Mouse (Mus musculus) macrophage (primary cell): ENCODE results near the gene Ctnnb1. TPM values are rescaled to one million over a fixed set of nuclear protein-coding genes. Genes with fewer than 3 reads are reported as not detected.
"Not testable (repeated sequence)": the region's sequence is repeated elsewhere in the genome, so short reads cannot be mapped to it uniquely, and the experiment has no call there.

Experiments used
- H3K27ac ChIP-seq: fragments of 350-480 bp; formaldehyde crosslinking; 2 replicates; pipeline ENCODE4 v1.9.0; 2021
- H3K36me3 ChIP-seq: fragments of 350-480 bp; formaldehyde crosslinking; 2 replicates; pipeline ENCODE4 v1.9.0; 2021; ENCODE audit errors: inconsistent target
- H3K4me3 ChIP-seq: fragments of 350-480 bp; formaldehyde crosslinking; 2 replicates; pipeline ENCODE4 v1.9.0; 2021; ENCODE audit errors: inconsistent target
- H3K79me2 ChIP-seq: fragments of 350-480 bp; formaldehyde crosslinking; 2 replicates; pipeline ENCODE4 v1.9.0; 2021; ENCODE audit errors: inconsistent target
- WGBS: methylation state at CpG from one replicate; pipeline ENCODE4 v1.1.7; 2026; ENCODE audit warnings: inconsistent platforms; ENCODE audit not compliant: missing documents; 5-methylcytosine and 5-hydroxymethylcytosine counted together
- polyA plus RNA-seq: library from polyadenylated mRNA; stranded (reverse); fragments of 250-400 nt; gene quantifications from 3 replicates; pipeline ENCODE4 v1.2.4, GENCODE M21; 2018; ENCODE audit warnings: inconsistent platforms

Gene Ctnnb1
- polyA plus RNA-seq, 1 experiment from 2014 or later: 288 TPM

DNA sequence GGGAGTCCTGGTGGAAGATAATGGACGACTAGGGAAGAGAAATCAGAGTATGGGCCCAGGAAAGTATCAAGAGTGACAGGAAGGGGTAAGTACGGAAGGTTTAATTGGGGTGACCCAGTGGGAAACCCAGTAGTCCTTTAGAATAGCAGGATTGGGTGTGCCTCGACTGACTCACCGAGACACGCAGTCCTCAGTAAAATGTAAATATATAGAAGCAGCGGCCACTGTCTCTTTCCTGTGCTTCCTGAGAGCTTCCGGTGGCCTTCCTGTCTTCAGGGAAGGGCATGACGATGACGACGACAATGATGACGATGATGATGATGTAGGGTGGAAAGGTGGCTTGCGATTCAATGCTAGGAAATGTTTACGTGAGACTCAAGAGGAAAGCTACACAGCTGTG, 15.9 kb upstream of the Ctnnb1 start:
- H3K4me3 ChIP-seq: no peak overlapping the region
- no peak overlapping the region for H3K27ac ChIP-seq
- 65% methylated on average over 13 of the region's 13 CpGs for WGBS

GRCm38 (mm10) chr9:120914429-120914828, 14.6 kb upstream of the Ctnnb1 start:
- WGBS: 86% methylated on average over 4 of the region's 4 CpGs

More for the DNA sequence above, 15.9 kb upstream of the Ctnnb1 start:
- Histone ChIP-seq H3K79me2 (no peaks in the 10 kb centered on the region), H3K36me3 (no peaks in the 10 kb centered on the region)

DNA sequence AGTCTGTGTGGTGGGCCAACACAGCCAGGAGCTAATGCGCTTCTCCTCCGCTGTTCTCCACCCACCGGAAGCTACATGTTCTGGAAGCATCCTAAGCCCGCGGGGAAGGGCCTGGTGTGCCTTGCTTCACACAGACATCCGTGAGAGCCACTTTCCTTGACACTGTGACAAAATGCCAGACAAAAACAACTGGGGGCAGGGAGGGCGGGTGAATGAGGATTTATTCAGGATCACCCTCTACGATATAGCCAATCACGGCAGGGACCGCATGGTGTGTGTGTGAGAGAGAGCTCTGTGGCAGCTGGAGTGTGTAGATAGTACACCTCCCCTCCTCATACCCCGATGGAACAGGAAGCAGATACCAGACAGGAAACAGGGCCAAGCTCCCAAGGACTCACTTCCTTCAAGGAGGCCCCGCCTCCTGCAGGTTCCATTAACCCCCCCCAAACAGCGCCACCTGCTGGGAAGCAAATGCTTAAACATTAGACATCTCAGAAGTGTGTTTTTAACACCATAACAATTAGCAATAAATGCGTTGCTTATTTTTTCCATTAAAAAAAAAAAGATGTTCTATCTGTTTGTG, 14.0 kb upstream of the Ctnnb1 start:
- WGBS: 34% methylated on average over 14 of the region's 14 CpGs
- Histone ChIP-seq H3K4me3 (no peak overlapping the region), H3K36me3 (no peaks in the 10 kb centered on the region), H3K27ac (no peak overlapping the region), H3K79me2 (no peaks in the 10 kb centered on the region)

More at GRCm38 (mm10) chr9:120914429-120914828, 14.6 kb upstream of the Ctnnb1 start:
- no peaks in the 10 kb centered on the region for H3K36me3 ChIP-seq
- H3K79me2 ChIP-seq: no peaks in the 10 kb centered on the region
- no peak overlapping the region for H3K27ac ChIP-seq
- H3K4me3 ChIP-seq: no peak overlapping the region

DNA sequence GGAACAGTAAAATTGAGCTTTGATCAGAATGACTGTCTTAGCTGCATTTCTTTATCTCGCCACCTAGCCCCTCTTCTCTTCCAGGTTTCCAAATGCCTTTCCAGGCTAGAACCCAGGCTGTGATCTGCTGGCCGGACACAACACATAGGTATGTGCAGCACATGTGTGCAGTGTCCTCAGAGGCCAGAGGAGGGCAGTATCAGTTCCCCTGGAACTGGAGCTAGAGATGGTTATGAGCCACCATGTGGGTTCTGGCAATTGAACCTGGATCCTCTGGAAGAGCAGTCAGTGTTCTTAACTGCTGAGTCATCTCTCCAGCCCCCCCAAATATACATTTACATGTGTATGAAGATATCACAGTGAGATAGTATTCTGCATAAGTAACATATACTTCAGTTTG, 11.4 kb upstream of the Ctnnb1 start:
- not testable (repeated sequence) for H3K79me2 ChIP-seq, H3K27ac ChIP-seq, H3K36me3 ChIP-seq, H3K4me3 ChIP-seq
- WGBS: 80% methylated on average over 1 of the region's 2 CpGs

GRCm38 (mm10) chr9:120918211-120918610, 10.8 kb upstream of the Ctnnb1 start:
- Histone ChIP-seq H3K79me2 (no peaks in the 10 kb centered on the region), H3K27ac (no peak overlapping the region), H3K36me3 (no peaks in the 10 kb centered on the region), H3K4me3 (no peak overlapping the region)
- WGBS: 92% methylated on average over 5 of the region's 5 CpGs

GRCm38 (mm10) chr9:120918642-120919041, 10.4 kb upstream of the Ctnnb1 start:
- Histone ChIP-seq H3K36me3 (no peaks in the 10 kb centered on the region), H3K27ac (no peak overlapping the region), H3K79me2 (no peaks in the 10 kb centered on the region), H3K4me3 (no peak overlapping the region)
- 82% methylated on average over 6 of the region's 6 CpGs for WGBS

DNA sequence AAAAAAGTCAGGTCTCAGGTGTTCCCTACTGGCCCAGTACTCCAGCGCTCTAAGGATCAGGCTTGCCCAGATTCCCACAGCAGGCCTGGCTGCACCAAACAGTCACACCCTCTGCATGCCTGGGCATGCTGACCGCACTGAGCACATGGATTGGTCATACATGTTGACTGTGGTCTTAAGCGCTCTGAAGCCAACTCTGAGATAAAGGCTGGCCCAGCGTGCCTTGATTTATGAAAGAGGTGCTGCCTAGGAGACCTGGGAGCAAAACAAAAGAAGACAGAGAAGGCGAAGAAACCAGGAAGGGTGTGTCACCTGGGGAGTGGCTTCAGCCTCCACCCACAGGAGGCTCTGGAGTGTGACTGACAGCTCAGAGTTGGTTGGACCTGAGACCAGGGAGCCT, 9.9 kb upstream of the Ctnnb1 start:
- H3K79me2 ChIP-seq: no peaks in the 10 kb centered on the region
- H3K4me3 ChIP-seq: no peak overlapping the region
- H3K27ac ChIP-seq: no peak overlapping the region
- H3K36me3 ChIP-seq: no peaks in the 10 kb centered on the region
- WGBS: 94% methylated on average over 5 of the region's 5 CpGs

- WGBS: 30% methylated on average over 1 of the region's 1 CpGs
- H3K27ac ChIP-seq: no peak overlapping the region
- no peaks in the 10 kb centered on the region for H3K36me3 ChIP-seq
- no peak overlapping the region for H3K4me3 ChIP-seq
- H3K79me2 ChIP-seq: no peaks in the 10 kb centered on the region
Observed at GRCm38 (mm10) chr9:120926126-120926525, 2.9 kb upstream of the Ctnnb1 start.

GRCm38 (mm10) chr9:120926939-120927606, 1.9 kb upstream of the Ctnnb1 start:
- WGBS: 39% methylated on average over 9 of the region's 9 CpGs
- Histone ChIP-seq H3K4me3 (no peak overlapping the region), H3K36me3 (no peaks in the 10 kb centered on the region), H3K27ac (no peak overlapping the region), H3K79me2 (no peaks in the 10 kb centered on the region)

GRCm38 (mm10) chr9:120930021-120930420, 1.0 kb downstream of the Ctnnb1 start:
- WGBS: 98% methylated on average over 12 of the region's 12 CpGs
- no peaks in the 10 kb centered on the region for H3K36me3 ChIP-seq
- H3K4me3 ChIP-seq: no peak overlapping the region
- H3K79me2 ChIP-seq: peaks cover 14% of the 10 kb centered on the region
- no peak overlapping the region for H3K27ac ChIP-seq

- 87% methylated on average over 6 of the region's 8 CpGs for WGBS
Observed at GRCm38 (mm10) chr9:120930811-120931210, 1.8 kb downstream of the Ctnnb1 start.

DNA sequence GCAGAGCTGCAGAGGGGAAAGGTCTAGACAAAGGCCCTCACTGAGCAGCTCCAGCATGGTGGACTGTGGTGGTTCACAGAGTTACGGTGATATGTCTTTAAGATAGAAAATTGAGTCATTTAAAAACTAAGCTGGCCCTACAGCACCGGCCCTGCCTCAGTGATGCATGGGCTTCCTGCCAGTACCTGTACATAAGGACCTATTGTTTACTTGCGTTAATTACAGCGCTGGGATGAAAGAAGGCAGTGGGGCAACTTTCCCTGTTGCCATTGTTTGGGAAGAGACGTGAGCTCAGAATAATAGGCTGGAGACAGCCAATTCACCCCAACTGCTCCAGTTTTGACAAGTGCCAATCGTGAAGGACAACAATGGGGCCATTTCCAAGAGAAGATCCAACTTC, 3.4 kb downstream of the Ctnnb1 start:
- peaks cover 37% of the 10 kb centered on the region for H3K79me2 ChIP-seq
- H3K27ac ChIP-seq: no peak overlapping the region
- no peaks in the 10 kb centered on the region for H3K36me3 ChIP-seq
- H3K4me3 ChIP-seq: no peak overlapping the region
- 91% methylated on average over 5 of the region's 6 CpGs for WGBS

More at GRCm38 (mm10) chr9:120930811-120931210, 1.8 kb downstream of the Ctnnb1 start:
- Histone ChIP-seq H3K36me3 (no peaks in the 10 kb centered on the region), H3K4me3 (no peak overlapping the region), H3K27ac (no peak overlapping the region), H3K79me2 (peaks cover 22% of the 10 kb centered on the region)

GRCm38 (mm10) chr9:120932797-120933586, 4.0 kb downstream of the Ctnnb1 start:
- Histone ChIP-seq H3K79me2 (peaks cover 43% of the 10 kb centered on the region), H3K4me3 (no peak overlapping the region), H3K36me3 (no peaks in the 10 kb centered on the region), H3K27ac (no peak overlapping the region)
- WGBS: 10% methylated on average over 72 of the region's 78 CpGs

GRCm38 (mm10) chr9:120933587-120933885, 4.5 kb downstream of the Ctnnb1 start:
- H3K79me2 ChIP-seq: peaks cover 49% of the 10 kb centered on the region
- no peak overlapping the region for H3K27ac ChIP-seq
- H3K36me3 ChIP-seq: no peaks in the 10 kb centered on the region
- peak overlapping the region; percentile 55 for H3K4me3 ChIP-seq
- WGBS: 0% methylated on average over 11 of the region's 58 CpGs
